In the genomic region with DNA sequence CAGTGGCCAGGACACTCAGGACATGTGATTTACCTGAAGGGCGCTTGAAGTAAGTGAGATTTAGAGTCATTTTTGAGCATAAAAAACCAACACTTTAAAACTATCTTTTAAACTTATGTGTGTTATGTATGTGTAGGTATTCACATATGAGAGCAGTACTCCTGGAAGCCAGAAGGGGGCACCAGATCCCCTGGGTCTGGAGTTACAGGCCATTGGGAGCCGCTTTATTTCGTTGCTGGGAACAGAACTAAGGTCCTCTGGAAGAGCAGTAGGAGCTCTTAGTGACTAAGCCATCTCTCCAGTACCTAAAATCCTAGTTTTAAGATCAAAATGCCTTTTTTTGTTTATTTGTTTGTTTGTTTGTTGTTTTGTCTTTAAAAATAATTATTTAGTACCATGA, we compare ENCODE assay signal across 14 mouse cellular contexts.
DNase-seq lines count a peak whose midpoint lies in the region; ATAC-seq and TF ChIP-seq lines count a peak whose summit lies in the region.
"Had no signal": no experiment of that assay in that cellular context is flagged by ENCODE, and none has a peak within 500 bp of the region (broad histone marks: within the 10 kb centered on the region; RNA-seq: fewer than 3 reads in every experiment).

No protein-coding gene starts in this region.

- no peak overlapping the region for H3K27ac ChIP-seq in heart, postnatal 0 days (ENCODE audit: low read depth)
- no peak overlapping the region for H3K27ac ChIP-seq in lung, embryonic 14.5 days (ENCODE audit: low read depth)
- H3K27ac ChIP-seq: embryonic facial prominence, embryonic 10.5 days; limb, embryonic 10.5 days had no signal

- H3K9ac ChIP-seq in heart, postnatal 0 days (replicated peaks; ENCODE audit: low read depth, low read length), result no peak overlapping the region
- H3K9ac ChIP-seq in lung, embryonic 14.5 days, result no peak overlapping the region

- no peak overlapping the region for H3K4me2 ChIP-seq in heart, postnatal 0 days (ENCODE audit: low read depth, low read length)
- no peak overlapping the region for H3K4me2 ChIP-seq in lung, embryonic 14.5 days
- H3K4me2 ChIP-seq: midbrain, embryonic 11.5 days had no signal

- no peaks in the 10 kb centered on the region for H3K27me3 ChIP-seq in heart, postnatal 0 days (ENCODE audit: control insufficient read depth, insufficient read depth, low read length)
- no peaks in the 10 kb centered on the region for H3K27me3 ChIP-seq in lung, embryonic 14.5 days (ENCODE audit: insufficient read depth, low read length)

- no peak overlapping the region for H3K4me3 ChIP-seq in heart, postnatal 0 days (ENCODE audit: low read depth, low read length)
- H3K4me3 ChIP-seq in lung, embryonic 14.5 days (ENCODE audit: low read depth, low read length), result no peak overlapping the region
- H3K4me3 ChIP-seq: embryonic facial prominence, embryonic 10.5 days; limb, embryonic 10.5 days had no signal

- WGBS in heart, postnatal 0 days, result 77% methylated on average over 3 of the region's 3 CpGs
- 81% methylated on average over 3 of the region's 3 CpGs for WGBS in lung, embryonic 14.5 days

- H3K4me1 ChIP-seq in heart, postnatal 0 days (ENCODE audit: control insufficient read depth, insufficient read depth), result no peaks in the 10 kb centered on the region
- H3K4me1 ChIP-seq in lung, embryonic 14.5 days (ENCODE audit: insufficient read depth), result no peaks in the 10 kb centered on the region
- H3K4me1 ChIP-seq: embryonic facial prominence, embryonic 10.5 days; limb, embryonic 10.5 days had no signal

- 0 out of 2 replicates have a peak, but pooled peaks have one; percentile 8 for TF ChIP-seq CTCF in heart, postnatal 0 days (IDR thresholded peaks at IDR 0.05; ENCODE audit: low read depth)
- TF ChIP-seq CTCF in lung, embryonic 14.5 days (IDR thresholded peaks at IDR 0.05; ENCODE audit: low read depth), result peak; percentile 31; the same call in 1 of the 2 replicates

- H3K9me3 ChIP-seq in heart, postnatal 0 days (replicated peaks; ENCODE audit: control insufficient read depth, low read length), result no peaks in the 10 kb centered on the region
- no peaks in the 10 kb centered on the region for H3K9me3 ChIP-seq in lung, embryonic 14.5 days (ENCODE audit: low read depth, low read length)
- H3K9me3 ChIP-seq: embryonic facial prominence, embryonic 10.5 days; limb, embryonic 10.5 days had no signal

- no peak for ATAC-seq in heart, postnatal 0 days (ENCODE audit: insufficient read depth, low read depth)
- ATAC-seq in lung, embryonic 14.5 days (ENCODE audit: insufficient read depth), result no peak
- ATAC-seq in cerebellum, adult (ENCODE audit: insufficient number of reproducible peaks, low FRiP score, low TSS enrichment), result no peak
- ATAC-seq: hindbrain, embryonic 16.5 days had no signal

- no peak for DNase-seq in heart, postnatal 0 days (ENCODE audit: low spot score)
- no peak for DNase-seq in heart, adult 8-10 months (ENCODE audit: low spot score)
- DNase-seq in lung, embryonic 14.5 days, result no peak
- no peak for DNase-seq in lung, postnatal 14 days
- DNase-seq in ES-CJ7 (ENCODE audit: low read depth, low spot score), result peak; percentile 44
- peak; percentile 12 for DNase-seq in induced T-regulatory cell, adult 2 months (ENCODE audit: low read depth)
- DNase-seq: cerebellum, adult 9-10 months; lung, adult 2 months; thymus, postnatal 36 days had no signal

- no peak for TF ChIP-seq EP300 in heart, postnatal 0 days (IDR thresholded peaks at IDR 0.05; ENCODE audit: low read depth)

- no peaks in the 10 kb centered on the region for H3K36me3 ChIP-seq in heart, postnatal 0 days (replicated peaks; ENCODE audit: control insufficient read depth, insufficient read depth, low read length)
- H3K36me3 ChIP-seq in lung, embryonic 14.5 days (ENCODE audit: insufficient read depth), result no peaks in the 10 kb centered on the region
- H3K36me3 ChIP-seq: embryonic facial prominence, embryonic 10.5 days; limb, embryonic 10.5 days had no signal

Comparison
In these comparisons a context has a peak if more than half of its experiments do, and no peak if none do; other contexts are left out.
1. DNase-seq: peak in ES-CJ7 (single experiment) and induced T-regulatory cell, adult 2 months (single experiment); none in heart, postnatal 0 days (single experiment), heart, adult 8-10 months (single experiment), lung, embryonic 14.5 days (single experiment) and lung, postnatal 14 days (single experiment).